Mouse (Mus musculus) adrenal gland, postnatal 10 days (tissue): ENCODE measurements around the gene B3gnt2. TPM values are rescaled to one million over a fixed set of nuclear protein-coding genes. Genes with fewer than 3 reads are reported as not detected.

Source experiments
- DNase-seq: peaks from one replicate; pipeline ENCODE4 v3.0.0; 2021; ENCODE audit warnings: mixed read lengths
- long read RNA-seq, 2 experiments: library from polyadenylated mRNA; stranded (forward); transcript quantifications; one replicate each; pipeline ENCODE4 v2.0.0; 2021
- total RNA-seq, 2 experiments: library from RNA; stranded (reverse); gene quantifications; 2 replicates each; pipeline ENCODE4 v1.2.3; 2021

The B3gnt2 gene
- 10 to 100 TPM; 30.1 to 36.3 TPM for total RNA-seq
- long read RNA-seq, experiment 1, transcript B3gnt2-202 (2 exons, 3,057 nt), result major isoform, 109 of 125 reads
- long read RNA-seq, experiment 1, partial matches to known transcripts, result 0 of 125 reads
- long read RNA-seq, experiment 1, other reads (novel, unspliced or antisense), result 12 of 125 reads
- long read RNA-seq, experiment 2, transcript B3gnt2-202 (2 exons, 3,057 nt), result major isoform, 81 of 83 reads
- long read RNA-seq, experiment 2, partial matches to known transcripts, result 0 of 83 reads
- long read RNA-seq, experiment 2, other reads (novel, unspliced or antisense), result 1 of 83 reads

- DNase-seq, result peak; percentile 70
Measured at GRCm38 (mm10) chr11:22860335-22861227, at the start of gene B3gnt2. Gene B3gnt2 (minus strand): TSS chr11:22860961.

GRCm38 (mm10) chr11:22906453-22906865 lies 45.7 kb upstream of the B3gnt2 start:
- no peak for DNase-seq

GRCm38 (mm10) chr11:22902923-22903322 lies 42.2 kb upstream of the B3gnt2 start:
- DNase-seq, result no peak

GRCm38 (mm10) chr11:22900041-22900440 lies 39.3 kb upstream of the B3gnt2 start:
- DNase-seq, result no peak

GRCm38 (mm10) chr11:22897642-22898041 lies 36.9 kb upstream of the B3gnt2 start:
- no peak for DNase-seq

DNA sequence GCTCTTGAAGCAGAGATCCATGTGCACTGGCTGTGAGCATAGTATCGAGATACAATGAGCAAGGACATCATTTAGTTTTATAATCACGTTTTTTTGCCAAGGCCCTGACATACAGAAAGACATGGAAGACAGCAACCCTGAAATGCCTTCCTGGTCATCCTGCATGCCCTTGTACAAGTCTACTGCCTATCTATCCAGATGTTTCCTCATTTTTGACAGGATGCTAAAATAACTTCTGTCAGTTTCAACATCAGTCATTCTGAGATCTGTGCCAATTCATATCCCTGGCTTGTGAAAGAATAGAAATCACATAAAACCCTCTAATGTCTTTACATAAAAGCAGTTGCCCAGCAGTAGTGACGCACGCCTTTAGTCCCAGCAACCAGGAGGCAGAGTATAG lies 36.4 kb upstream of the B3gnt2 start:
- DNase-seq, result no peak

DNA sequence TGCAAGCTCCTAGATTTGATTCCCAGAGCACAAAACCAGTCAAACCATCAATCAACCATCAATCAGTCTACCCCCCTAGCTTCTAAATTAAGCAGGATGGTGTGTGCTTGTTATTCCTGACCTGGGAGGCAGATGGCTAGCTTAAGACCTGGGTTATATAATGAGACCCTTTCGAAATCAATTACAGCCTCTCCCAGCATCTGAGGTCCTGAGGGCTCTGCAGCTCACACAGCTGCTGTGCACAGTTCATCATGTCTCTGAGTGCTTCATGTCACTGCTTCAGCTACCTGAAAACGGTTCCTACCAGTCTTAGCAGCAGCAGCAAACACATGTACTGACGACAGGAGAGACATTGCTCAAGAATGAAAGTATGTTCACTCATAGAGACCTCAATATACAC lies 32.3 kb upstream of the B3gnt2 start:
- DNase-seq, result no peak

- DNase-seq, result no peak
Measured at GRCm38 (mm10) chr11:22892466-22892865, 31.7 kb upstream of the B3gnt2 start.

DNA sequence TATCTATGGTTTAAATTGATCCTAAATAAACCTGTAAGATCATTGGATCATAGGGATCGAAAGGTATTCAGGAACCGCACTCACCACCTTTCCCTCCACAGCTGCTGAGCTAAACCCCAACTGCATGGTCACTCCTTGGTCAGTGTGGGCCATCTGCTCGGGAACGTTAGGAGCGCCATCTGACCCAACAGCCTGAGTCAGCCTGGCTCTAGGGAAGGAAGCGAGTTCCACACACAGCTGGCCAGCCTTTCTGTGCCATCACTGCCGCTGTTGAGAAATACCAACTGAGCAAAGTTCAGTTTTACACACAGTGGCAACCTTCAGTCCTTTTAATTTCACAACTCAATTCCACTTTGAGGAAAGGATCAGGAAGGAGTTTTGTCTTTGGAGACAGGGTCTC lies 31.1 kb upstream of the B3gnt2 start:
- DNase-seq, result peak; percentile 53

DNA sequence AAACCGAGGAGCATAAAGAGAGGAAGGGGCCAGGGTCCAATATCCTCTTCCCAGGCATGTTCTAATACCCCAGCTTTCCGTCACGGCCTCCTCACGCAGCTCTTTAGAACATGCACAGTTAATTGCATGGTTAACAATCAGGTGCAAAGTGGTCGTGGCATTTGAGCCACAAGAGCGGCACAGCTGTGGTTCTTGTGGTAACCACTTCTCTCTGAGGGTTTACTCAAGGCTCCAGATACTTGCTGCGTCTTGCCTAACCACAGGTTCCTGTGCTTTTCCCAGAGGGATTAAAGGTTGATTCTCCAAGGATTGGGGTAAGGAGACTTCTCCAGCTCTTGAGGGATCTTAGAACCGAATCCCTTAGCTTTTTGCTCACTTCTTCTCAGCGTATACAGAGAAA lies 30.5 kb upstream of the B3gnt2 start:
- no peak for DNase-seq

DNA sequence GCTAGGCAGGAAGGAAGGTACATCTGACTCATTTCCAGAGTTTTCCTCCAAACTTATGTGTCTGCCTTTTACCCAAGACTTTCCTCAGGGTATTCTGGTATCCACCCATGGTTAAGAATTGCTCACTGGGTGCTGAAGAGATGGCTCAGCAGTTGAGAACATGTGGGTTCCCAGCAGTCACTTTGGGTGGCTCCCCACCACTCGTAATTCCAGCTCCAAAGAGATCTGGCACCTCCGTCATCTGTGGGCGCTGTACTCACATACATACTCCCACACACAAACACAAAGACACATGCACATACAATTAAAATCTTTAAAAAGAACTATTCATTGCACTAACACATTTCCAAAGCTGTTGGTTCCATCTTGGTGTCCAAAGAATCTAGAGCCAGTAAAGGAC lies 28.5 kb upstream of the B3gnt2 start:
- no peak for DNase-seq

DNA sequence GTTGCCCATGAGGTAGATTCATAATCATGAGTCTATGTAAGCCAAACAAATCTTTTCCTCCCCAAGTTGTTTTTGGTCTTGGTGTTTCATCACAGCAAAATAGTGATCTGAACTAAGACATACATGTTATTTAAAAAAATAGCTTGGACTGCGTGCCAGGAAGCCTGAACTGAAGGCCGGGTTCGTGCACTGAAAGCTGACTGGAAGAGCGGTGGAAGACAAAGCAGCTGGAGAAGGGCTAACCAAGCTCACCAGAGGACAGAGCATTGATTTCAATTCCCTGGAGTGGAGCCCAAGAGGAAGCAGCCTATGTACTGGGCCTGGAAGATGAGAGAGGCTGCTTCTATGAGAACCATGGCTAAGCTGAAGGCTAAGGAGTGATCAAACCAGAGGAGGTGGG lies 26.2 kb upstream of the B3gnt2 start:
- no peak for DNase-seq

DNA sequence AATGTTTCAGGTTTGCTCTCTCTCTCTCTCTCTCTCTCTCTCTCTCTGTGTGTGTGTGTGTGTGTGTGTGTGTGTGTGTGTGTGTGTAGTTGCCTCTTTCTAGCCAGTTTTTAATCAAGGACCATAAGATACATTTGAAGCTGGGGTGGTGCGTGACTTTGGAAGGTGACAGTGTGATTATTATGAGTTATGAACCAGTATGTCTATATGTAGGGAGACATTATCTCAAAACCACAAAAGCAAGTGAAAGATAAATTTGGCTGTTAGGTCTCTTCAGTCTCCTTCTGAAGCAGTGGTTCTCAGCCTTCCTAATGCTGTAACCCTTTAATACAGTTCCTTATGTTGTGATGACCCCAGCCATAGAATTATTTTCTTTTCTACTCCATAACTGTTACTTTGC lies 24.6 kb upstream of the B3gnt2 start:
- no peak for DNase-seq

DNA sequence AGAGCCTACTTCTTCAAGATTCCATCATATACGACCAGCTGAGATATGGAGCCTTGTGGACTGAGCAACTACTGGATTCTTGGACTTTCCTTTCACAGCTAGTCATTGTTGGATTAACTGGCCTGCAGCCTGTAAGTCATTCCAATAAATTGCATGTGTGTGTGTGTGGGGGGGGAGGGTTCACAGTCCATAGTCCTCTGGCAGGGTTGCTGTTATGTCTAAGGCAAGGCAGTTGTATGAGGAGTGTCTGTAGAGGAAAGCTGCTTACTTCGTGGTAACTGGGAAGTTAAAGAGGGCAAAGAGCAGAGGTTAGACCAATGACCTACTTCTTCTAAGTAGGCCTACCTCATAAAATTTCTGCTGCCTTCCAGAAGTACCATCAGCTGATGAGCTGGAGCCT lies 22.9 kb upstream of the B3gnt2 start:
- DNase-seq, result no peak

DNA sequence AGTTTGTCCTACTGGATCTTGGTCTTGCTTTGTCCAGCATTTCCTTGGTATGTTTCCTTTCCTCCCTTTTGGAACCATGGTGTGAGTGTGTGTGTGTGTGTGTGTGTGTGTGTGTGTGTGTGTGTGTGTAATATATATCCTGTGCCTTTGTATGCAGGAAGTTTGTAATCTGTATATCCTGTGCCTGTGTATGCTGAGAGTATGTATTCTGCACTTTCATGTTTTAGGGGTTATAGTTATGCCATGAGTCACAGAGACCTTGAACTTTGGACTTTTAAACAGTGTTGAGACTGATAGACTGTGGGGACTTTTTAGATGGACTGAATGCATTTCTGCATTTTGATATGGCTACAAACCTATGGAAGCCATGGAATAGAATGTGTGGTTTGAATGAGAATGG lies 22.2 kb upstream of the B3gnt2 start:
- DNase-seq, result no peak

- no peak for DNase-seq
Measured at GRCm38 (mm10) chr11:22880383-22881172, 19.8 kb upstream of the B3gnt2 start.

DNA sequence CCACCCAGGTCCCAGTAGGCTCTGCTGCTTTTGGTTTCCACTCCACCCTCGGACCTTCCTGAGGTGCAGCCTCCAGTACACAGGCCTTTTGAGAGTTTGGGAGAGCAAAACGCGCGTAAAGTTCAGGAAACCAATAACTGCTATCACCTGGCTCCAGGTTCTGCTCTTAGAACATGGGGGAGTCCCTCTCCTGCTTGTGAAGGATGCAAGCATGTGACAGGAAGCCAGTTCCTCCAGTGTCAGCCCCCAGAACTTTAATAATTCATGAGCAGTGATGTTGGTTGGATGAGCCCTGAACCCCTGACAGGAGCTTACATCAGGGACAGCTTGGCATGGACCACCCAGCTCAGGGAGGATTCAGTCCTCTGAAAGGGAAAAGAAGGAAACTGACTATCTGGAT lies 18.9 kb upstream of the B3gnt2 start:
- no peak for DNase-seq

- DNase-seq, result no peak
Measured at GRCm38 (mm10) chr11:22876680-22877330, 16.0 kb upstream of the B3gnt2 start.

- no peak for DNase-seq
Measured at GRCm38 (mm10) chr11:22875279-22875678, 14.5 kb upstream of the B3gnt2 start.

DNA sequence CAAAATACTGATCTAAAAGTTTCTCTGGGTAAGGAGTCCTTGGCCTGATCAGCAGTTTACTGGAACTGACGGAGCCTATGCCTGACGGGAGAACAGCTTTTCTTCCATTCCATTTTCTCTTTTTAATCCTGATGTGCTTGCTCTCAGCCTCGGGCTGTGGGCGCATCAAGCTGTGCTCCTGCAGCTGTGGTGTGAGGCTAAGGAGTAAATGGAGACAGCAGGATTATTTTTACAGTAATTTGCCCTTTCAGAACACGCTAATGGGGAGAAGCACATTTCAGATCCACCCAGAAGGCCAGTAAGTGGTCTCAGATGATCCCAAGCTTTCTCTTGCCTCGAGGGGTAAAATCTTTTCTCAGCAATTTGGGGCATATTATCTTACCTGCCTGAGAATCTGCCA lies 14.0 kb upstream of the B3gnt2 start:
- DNase-seq, result no peak

DNA sequence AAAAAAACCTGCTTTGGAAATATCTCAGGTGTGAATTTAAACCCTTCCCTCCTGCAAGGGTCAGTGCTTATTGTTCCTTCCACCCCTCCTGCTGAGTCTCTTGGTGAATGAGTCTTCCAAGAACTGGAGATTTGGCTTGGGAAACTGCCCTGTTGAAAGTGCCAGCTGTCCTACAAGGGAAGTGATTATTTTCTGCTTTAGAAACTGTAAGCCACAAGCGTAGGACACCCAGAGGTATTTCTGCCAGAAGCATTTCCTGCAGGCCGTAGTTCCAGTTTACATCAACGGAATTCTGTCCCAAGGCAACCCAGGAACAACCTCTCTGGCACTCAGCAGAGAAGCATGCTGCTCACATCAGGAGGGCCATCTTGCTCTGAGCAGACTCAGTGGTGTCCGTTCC lies 12.6 kb upstream of the B3gnt2 start:
- peak; percentile 25 for DNase-seq

DNA sequence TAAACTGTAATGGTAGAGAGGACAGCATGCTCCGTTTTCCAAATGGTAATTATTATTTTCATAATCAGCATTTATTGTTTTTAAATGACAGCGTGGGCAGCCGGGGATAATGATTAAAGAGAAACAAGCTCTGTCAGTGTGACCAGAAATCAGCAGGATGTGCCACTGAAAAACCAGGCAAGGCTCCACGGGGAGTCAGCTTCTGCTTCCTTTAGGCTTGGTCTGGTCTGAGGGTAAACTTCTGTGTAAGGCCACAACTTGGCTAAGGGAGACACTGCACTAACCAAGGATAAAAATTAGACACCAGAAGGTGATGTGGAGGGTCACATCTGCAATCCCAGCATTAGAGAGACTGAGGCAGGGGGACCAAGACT lies 11.5 kb upstream of the B3gnt2 start:
- no peak for DNase-seq
